Mouse (Mus musculus): Measurements from ENCODE around the gene Acot5. TPM values are rescaled to one million over a fixed set of nuclear protein-coding genes. Genes with fewer than 3 reads are reported as not detected.

Gene Acot5
- total RNA-seq, 4 experiments from 2014 or later, result 0.22 TPM; not detected in 2

DNA sequence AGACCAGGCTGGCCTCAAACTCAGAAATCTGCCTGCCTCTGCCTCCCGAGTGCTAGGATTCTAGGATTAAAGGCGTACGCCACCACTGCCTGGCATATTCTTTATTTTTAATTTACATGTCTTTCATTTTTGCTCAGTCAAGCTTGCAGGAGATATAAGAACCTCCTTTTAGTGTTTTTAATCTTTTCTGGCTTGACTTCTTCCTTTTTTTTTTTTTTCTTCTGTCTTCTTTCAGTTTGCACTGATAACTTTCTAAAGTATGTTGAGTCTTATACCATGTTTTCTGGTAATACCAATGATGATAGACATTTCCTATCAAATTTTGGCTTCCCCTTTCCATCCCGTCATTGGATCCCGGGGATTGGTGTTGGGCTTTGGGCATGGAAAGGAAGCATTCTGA, 50.5 kb downstream of the Acot5 start:
- no peak for DNase-seq (ENCODE audit: low spot score in 2 of 2)

Other genes with a start within 250 kb of the Acot5 start
- gene Numb, start 147.4 kb upstream of the Acot5 start, total RNA-seq (2022), result 10 to 100 TPM; 14.0 to 18.2 (median 16.4) TPM
- gene Riox1, start 118.7 kb upstream of the Acot5 start, total RNA-seq (2022), result 1 to 10 TPM; 2.8 to 4.0 (median 3.3) TPM
- gene Heatr4, start 84.5 kb upstream of the Acot5 start, total RNA-seq (2022), result not detected
- gene Acot2, start 81.5 kb upstream of the Acot5 start, total RNA-seq (2022), result 10 to 100 TPM; 14.9 to 20.7 (median 17.2) TPM
- 1 to 10 TPM; 2.5 to 5.3 (median 3.4) TPM for gene Acot1, start 59.8 kb upstream of the Acot5 start, total RNA-seq (2022)
- gene Acot4, start 30.9 kb upstream of the Acot5 start, total RNA-seq (2022), result under 1 TPM in 3 of 4 experiments, not detected in 1; 0.07 to 0.16 (median 0.16) TPM
- gene Gm49366, start 30.4 kb upstream of the Acot5 start, total RNA-seq (2022), result not detected
- gene Acot3, start 17.2 kb upstream of the Acot5 start, total RNA-seq (2022), result not detected
- gene Acot6, start 31.3 kb downstream of the Acot5 start, total RNA-seq (2022), result 1 to 10 TPM; 1.9 to 3.2 (median 2.3) TPM
- 1 to 10 TPM; 6.0 to 8.3 (median 6.9) TPM for gene Dnal1, start 45.0 kb downstream of the Acot5 start, total RNA-seq (2022)
- gene Pnma1, start 79.2 kb downstream of the Acot5 start, total RNA-seq (2022), result under 1 TPM in 3 of 4 experiments, not detected in 1; 0.10 to 0.17 (median 0.16) TPM
- gene Elmsan1, start 149.6 kb downstream of the Acot5 start, total RNA-seq (2022), result 1 to 10 TPM; 5.7 to 9.1 (median 7.4) TPM
- gene Ptgr2, start 215.9 kb downstream of the Acot5 start, total RNA-seq (2022), result 10 to 100 TPM; 63.8 to 69.8 (median 65.0) TPM
- gene Zfp410, start 247.5 kb downstream of the Acot5 start, total RNA-seq (2022), result 10 to 100 TPM; 14.2 to 18.3 (median 16.2) TPM

Measured in gastrocnemius, adult 8-10 months (tissue).